Mouse (Mus musculus): Measurements from ENCODE around the gene Sik3.
A peak's percentile ranks its signal among the peaks of the same experiment; 100 is the strongest.
"Not testable (repeated sequence)": the region's sequence is repeated elsewhere in the genome, so short reads cannot be mapped to it uniquely, and the experiment has no call there.

Gene Sik3

DNA sequence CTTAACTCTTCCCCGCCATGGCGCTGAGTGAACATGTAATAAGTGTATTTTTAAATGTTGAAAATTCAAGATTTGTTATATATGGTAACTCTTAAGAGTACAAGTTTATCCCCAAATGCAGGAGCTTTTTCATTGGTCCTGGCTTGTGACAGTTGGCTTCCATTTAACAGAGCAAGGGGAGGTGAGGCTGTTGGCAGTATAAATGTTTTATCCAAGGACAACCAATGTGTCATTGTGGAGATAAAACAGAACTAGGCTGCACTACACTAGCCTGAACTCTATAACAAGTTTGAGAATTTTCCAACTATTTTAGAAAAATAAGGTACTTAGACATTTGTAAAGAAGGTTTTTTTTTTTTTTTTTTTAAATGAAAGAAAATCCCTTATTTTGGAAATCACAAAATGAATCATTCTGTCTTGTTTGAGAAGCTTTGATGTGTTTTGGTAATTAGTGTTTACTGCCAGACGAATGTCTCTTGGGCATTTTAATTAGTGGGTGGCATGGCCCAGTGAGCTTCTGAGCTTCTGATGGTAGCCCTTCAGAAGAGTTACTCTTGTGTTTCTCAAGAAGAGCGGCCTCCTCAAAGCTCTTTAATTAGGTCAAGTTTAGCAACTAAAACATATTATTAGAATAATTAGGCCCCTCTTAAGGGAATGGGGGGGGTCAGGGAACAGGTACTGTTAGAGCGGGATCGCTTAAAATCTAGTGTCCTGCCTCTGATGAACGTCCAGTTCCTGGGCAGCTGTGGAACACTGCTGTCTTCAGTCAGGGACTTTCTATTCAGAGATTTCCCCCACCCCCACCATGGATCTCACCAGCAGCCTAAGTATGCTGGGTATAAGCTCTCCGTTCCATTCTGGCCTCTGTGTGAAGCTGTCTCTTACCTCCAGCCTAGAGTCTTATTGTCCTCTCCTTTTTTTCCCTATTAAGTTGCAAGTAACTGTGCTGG lies 139.7 kb downstream of the Sik3 start:
- DNase-seq (ENCODE audit: low spot score in 2 of 2): no peak

- no peak for DNase-seq (ENCODE audit: low spot score in 2 of 2)
These were observed 141.8 kb downstream of the Sik3 start for GRCm38 (mm10) chr9:46154469-46154868.

GRCm38 (mm10) chr9:46155026-46155425 lies 142.4 kb downstream of the Sik3 start:
- DNase-seq (ENCODE audit: low spot score in 2 of 2): no peak

GRCm38 (mm10) chr9:46155818-46156217 lies 143.2 kb downstream of the Sik3 start:
- DNase-seq (ENCODE audit: low spot score in 2 of 2): not testable (repeated sequence)

DNA sequence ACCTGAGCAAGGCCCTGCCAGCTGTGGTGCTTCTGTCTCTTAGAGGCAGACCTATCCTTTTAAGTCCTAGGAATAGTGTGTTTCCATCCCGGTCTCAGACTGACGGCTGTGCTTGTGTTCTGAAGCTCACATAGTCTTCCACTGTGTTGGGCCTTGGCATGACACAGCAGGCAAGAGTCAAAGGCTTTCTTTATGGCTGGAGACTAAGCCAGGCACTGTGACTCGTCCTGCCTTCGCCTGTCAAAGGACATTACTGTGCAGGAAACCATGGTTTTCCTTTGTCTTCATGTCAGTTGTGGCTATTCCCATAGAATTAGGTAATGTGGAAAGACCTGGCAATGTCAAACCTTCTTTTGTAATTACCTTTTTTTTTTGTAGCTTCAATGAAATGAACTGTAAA lies 144.1 kb downstream of the Sik3 start:
- DNase-seq (ENCODE audit: low spot score in 2 of 2): no peak

DNA sequence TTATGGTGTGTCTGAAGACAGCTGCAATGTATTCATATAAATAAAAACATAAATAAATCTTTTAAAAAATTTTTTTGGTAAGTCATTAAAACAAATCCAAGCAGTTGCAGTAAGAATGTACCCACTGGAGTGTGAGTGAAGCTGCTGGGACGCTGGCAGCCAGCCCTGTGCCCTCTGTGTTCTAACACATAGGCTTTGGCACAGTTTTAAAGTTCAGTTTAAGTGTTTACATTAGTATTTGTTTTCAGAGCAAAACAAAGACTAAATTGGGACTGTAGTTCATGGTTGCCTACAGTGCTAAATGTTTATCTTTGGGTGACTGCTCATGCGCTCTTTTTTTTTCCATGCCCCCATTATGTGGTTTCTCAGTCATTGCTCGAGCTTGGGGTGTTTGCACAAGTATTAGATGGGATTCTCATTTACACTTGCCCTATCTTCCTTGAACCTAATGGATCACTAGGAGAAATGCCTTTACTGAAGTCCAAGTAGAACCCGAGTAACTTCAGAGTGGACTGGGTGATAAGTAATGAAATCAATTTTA lies 145.7 kb downstream of the Sik3 start:
- DNase-seq (ENCODE audit: low spot score in 2 of 2): no peak

- DNase-seq (ENCODE audit: low spot score in 2 of 2): peak in 1 of 2 experiments; percentile 18
These were observed 150.8 kb downstream of the Sik3 start for GRCm38 (mm10) chr9:46163430-46163829.

GRCm38 (mm10) chr9:46168802-46169201 lies 156.2 kb downstream of the Sik3 start:
- DNase-seq (ENCODE audit: low spot score in 2 of 2): no peak

DNA sequence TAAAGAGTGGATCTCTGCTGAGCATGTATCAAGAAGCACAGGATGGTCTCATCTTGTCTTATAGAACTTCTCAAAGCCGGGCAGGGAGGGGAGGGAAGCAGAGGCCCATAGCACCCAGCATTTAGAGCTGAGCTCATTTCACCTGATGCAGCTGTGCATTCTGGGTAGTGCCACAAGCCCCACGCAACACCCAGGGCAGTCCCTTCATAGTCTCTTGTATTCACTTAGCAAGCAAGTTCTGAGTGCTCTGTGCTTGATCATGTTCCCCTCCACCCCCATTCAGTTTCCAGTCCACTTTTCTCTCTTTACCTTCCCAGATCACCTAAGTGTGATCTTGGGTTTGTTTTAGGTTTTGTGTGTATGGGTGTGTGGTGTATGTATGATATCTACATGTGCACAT lies 159.6 kb downstream of the Sik3 start:
- DNase-seq (ENCODE audit: low spot score in 2 of 2): no peak

DNA sequence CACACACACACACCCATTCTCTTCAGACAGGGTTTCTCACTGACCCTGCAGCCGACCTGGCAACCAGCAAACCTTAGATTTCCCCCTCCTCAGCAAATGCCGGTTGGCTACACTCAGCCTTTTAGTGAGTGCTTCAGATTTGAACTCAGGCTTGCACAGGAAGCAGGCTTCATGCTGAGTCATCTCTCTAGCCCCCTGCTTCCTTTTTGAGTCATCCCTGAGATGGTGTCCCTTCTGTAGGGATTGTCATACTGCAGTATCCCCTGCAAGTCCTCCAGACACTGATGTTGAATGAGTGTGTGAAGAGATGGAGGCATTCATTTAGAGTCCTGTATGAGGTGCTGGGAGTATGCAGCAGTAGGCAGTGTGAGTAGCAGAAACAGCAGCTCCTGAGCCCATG lies 160.3 kb downstream of the Sik3 start:
- no peak for DNase-seq (ENCODE audit: low spot score in 2 of 2)

DNA sequence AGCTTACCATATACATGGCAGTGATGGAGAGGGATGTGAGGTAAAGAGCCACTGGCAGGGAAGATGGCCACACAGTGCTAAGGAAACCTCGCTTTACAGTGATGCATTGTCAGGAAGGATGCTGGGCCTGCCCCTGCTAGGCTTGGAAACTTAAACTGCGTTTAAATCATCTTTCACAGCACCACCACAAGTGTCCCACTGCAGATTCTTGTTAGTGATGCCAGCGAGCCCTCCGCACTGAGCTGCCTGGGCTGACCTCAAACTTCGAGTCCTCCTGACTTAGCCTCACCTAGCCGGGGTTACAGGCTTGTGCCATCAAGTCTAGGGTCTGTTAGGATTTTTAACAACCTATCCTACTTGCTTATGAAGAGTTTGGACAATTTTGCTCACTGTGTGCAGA lies 161.3 kb downstream of the Sik3 start:
- no peak for DNase-seq (ENCODE audit: low spot score in 2 of 2)

- DNase-seq (ENCODE audit: low spot score in 2 of 2): no peak
These were observed 162.2 kb downstream of the Sik3 start for GRCm38 (mm10) chr9:46174770-46175294.

DNA sequence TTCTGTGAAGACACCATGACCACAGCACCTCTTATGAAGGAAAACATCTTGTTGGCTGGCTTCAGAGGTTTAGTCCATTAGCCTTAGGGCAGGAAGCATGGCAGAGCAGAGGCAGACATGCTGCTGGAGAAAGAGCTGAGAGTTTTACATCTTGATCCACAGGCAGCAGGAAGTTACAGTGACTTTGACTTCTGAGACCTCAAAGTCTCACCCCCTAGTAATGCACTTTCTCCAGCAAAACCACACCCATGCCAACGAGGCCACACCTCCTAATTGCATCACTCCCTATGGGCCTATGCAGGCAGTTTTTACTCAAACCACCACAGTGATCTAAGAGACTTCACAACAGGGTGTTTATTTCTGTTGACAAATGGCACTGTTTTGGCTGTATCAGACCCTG lies 162.7 kb downstream of the Sik3 start:
- no peak for DNase-seq (ENCODE audit: low spot score in 2 of 2)

GRCm38 (mm10) chr9:46175938-46176375 lies 163.3 kb downstream of the Sik3 start:
- DNase-seq (ENCODE audit: low spot score in 2 of 2): no peak

DNA sequence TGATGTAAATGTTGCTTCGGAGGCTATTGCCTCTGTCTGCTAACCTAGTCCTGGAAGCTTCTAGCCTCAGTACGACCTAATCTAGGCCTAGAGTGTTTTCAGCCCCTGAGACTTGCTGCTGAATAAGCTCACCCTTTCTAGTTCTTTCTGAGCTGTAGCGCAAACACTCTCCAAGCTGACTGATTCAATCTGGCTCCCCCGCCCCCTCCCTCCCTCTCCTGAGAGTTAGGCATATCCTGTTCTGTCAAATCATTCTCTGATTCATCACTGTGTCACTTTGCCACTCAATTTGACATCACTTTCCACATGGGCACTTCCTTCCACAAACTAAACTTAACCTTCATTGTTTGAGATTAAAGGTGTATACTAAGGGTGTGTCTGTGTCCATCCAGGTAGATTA lies 164.0 kb downstream of the Sik3 start:
- DNase-seq (ENCODE audit: low spot score in 2 of 2): no peak

DNA sequence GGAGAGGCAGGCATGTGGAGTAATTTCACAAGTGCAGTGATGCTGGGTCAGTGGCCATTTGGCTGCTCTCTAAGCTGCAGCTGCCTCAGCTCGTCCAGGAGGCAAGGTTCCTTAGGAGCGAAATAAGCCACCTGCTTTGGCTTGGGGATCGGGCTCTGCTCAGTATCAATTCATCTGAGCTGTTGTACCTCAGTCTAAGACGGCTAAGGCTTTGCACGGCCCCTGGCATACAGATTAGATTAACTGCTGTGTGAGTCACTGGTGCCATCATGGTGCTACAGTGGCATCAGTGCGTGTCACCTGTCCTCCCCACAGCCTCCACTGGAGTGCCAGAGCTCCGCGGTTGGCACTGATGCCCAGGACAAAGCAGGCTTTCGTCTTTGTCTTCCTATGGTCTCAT lies 166.0 kb downstream of the Sik3 start:
- DNase-seq (ENCODE audit: low spot score in 2 of 2): no peak

DNA sequence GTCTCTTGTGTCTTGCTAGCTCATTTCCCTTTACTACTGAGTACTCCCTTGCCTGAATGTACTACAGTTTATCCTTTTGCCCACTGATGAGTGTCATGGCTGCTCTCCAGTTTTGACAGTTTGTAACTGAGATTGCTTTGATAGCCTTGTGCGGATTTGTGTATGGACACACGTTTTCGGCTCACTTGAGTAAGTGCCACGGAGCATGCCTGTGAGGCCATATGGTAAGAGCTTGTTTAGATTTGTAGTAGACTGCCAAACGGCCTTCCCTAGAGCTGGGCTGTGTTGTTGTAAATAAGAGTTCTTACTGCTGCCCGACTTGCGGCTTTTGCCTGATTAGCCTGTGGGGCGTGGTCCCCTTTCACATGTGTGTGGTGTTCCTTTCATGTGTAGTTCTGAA lies 168.7 kb downstream of the Sik3 start:
- DNase-seq (ENCODE audit: low spot score in 2 of 2): no peak

GRCm38 (mm10) chr9:46184542-46184941 lies 171.9 kb downstream of the Sik3 start:
- DNase-seq (ENCODE audit: low spot score in 2 of 2): no peak

GRCm38 (mm10) chr9:46185191-46185590 lies 172.6 kb downstream of the Sik3 start:
- no peak for DNase-seq (ENCODE audit: low spot score in 2 of 2)

- no peak for DNase-seq (ENCODE audit: low spot score in 2 of 2)
These were observed 173.8 kb downstream of the Sik3 start for GRCm38 (mm10) chr9:46186387-46186786.

- no peak for DNase-seq (ENCODE audit: low spot score in 2 of 2)
These were observed 175.8 kb downstream of the Sik3 start for GRCm38 (mm10) chr9:46188370-46188769.

GRCm38 (mm10) chr9:46188956-46189355 lies 176.3 kb downstream of the Sik3 start:
- DNase-seq (ENCODE audit: low spot score in 2 of 2): no peak

GRCm38 (mm10) chr9:46189381-46189780 lies 176.8 kb downstream of the Sik3 start:
- DNase-seq (ENCODE audit: low spot score in 2 of 2): no peak

Measured in urinary bladder, adult 18-20 months (tissue).